Mouse (Mus musculus): ENCODE data around the gene Csf1.

DNA sequence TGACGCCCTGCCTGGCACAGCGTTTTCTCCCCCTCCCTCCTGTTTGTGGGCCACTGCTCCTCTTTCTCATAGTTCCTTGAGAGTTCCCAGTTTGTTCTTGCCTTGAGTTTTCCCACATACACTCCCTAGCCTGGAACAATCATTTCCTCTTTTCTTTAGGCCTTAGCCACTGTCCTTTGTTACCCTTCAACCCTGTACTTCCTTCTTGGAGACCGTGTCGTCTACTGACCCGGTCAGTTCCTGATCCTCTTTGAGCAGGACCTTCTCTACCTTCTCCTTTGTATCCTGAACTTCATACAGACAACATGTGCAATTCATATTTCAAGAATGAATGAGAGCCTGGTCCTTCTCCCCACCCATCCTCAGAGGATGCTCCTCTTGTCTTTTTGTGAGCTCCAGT lies 21.0 kb upstream of the Csf1 start:
- TF ChIP-seq GATA1 (IDR thresholded peaks at IDR 0.05; ENCODE audit: borderline replicate concordance, low read length): no peak
- TF ChIP-seq FLI1 (IDR thresholded peaks at IDR 0.05; ENCODE audit: low read length): no peak
